Mouse (Mus musculus): ENCODE data around the gene Fam136a. TPM values are rescaled to one million over a fixed set of nuclear protein-coding genes. Genes with fewer than 3 reads are reported as not detected.

Fam136a gene
- total RNA-seq, 2 experiments from 2014 or later: 18.3 to 21.6 TPM

Other genes with a start within 250 kb of the Fam136a start
- gene Tgfa, start 170.4 kb upstream of the Fam136a start, total RNA-seq (2021): under 1 TPM; 0.27 to 0.47 TPM
- gene Snrpg, start 5.7 kb downstream of the Fam136a start, total RNA-seq (2021): 10 to 100 TPM; 32.4 to 45.6 TPM
- gene Pcyox1, start 31.5 kb downstream of the Fam136a start, total RNA-seq (2021): 10 to 100 TPM; 63.0 to 63.1 TPM
- 10 to 100 TPM; 21.5 to 25.2 TPM for gene Tia1, start 38.6 kb downstream of the Fam136a start, total RNA-seq (2021)
- under 1 TPM in 1 of 2 experiments, not detected in 1; 0.47 TPM for gene Gm44790, start 61.0 kb downstream of the Fam136a start, total RNA-seq (2021)
- 1 to 10 TPM; 6.4 to 7.8 TPM for gene C87436, start 72.7 kb downstream of the Fam136a start, total RNA-seq (2021)
- gene Pcbp1, start 160.7 kb downstream of the Fam136a start, total RNA-seq (2021): 100 to 1,000 TPM; 128 to 164 TPM

Data from gastrocnemius, postnatal 14 days (tissue).